Mouse (Mus musculus): Measurements from ENCODE around the gene Rnf115.
A peak's percentile ranks its signal among the peaks of the same experiment; 100 is the strongest.
"Not testable (repeated sequence)": the region's sequence is repeated elsewhere in the genome, so short reads cannot be mapped to it uniquely, and the experiment has no call there.

Rnf115 gene

DNA sequence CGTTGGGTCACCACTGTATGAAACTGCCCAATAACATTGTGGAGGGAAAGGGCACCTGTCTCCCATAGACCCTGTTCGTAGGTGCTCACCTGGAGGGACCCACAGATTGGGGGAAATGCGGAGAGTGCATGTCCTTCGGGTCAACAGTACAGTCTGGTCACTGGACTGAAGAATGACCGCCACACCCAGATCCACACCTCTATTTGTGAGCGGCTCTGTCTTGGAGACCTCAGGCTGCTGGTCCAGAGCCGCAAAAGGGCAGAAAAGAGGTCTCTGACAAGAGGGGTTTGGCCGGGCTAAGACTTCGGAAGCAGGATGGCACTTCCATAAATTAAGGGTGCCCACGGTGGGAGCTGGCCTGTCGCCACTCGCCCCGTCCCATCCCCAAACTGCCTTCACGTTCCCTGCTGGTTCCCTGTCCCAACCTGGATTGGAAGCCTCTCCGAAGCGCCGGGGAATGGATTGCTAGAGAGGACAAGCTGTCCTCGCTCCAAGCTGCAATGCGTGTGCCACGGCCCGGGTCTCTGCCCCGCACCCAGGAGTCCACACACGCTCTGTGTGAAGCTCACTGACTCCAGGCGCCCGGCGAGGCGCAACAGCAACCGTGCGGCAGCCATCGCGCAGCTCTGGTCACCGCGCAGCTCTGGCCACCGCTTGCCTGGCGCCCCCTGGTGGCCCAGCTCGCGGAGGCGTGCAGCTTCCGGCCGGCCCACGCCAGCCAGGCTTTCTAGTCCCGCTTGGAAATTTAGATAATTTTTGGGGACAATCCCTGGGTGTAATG is 19.4 kb upstream of the Rnf115 start, which contains the start of gene Nudt17:
TSS of gene Nudt17 (minus strand) at position 660 of the 781 bp plus-strand sequence.
- peak; percentile 86 for DNase-seq (ENCODE audit: low spot score)

DNA sequence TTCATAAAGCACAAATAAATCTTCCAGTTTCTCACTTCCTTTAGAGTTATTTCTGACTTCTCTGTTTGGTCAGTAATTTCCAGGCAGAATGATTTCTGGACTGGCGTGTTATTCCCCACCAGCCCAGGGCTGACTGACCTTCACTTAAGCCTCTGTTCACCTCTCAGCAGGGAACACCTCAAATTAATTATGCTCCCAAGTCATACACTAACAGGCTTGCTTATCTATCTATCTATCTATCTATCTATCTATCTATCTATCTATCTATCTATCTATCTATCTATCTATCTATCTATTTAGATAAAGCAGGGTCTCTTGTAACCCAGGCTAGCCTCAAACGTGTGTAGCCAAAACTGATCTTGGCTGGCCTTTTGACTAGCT is 18.8 kb upstream of the Rnf115 start:
- no peak for DNase-seq (ENCODE audit: low spot score)

DNA sequence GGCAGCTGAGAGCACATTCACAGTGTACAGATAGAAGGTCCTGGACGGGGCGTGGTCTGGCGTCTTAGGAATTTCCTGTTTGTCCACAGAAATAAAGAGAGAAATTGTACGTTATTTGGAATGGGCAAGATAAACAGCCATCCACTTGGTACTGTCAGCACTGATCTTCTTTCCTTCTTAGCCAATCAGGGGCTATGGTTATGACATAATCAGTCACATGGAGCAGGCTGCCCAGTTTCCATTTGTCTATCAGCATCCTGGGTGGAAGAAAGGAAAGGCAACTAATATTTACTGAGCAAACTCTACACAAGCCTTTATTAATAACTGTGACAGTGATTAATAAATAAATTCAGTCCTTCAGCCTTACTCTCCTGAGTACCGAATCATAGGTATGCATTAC is 13.2 kb upstream of the Rnf115 start:
- no peak for DNase-seq (ENCODE audit: low spot score)

DNA sequence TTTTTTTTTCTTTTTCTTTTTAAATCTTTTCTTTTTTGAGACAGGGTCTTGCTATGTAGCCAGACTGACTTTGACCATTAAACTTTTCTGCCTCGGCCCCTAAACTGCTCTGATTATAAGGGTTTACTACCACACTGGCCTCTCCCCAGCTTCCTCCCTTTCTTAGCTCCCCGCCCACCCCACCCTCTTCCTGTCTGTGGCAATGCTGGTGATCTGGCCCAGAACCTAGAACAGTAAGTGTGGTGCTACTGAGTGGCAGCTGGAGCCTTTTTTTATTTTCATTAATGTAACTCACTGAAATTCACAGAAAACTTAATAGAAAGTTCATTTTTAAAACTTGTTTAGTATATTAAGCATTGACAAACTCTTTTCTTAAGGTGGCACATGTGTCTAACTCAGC is 11.6 kb upstream of the Rnf115 start:
- DNase-seq (ENCODE audit: low spot score): no peak

DNA sequence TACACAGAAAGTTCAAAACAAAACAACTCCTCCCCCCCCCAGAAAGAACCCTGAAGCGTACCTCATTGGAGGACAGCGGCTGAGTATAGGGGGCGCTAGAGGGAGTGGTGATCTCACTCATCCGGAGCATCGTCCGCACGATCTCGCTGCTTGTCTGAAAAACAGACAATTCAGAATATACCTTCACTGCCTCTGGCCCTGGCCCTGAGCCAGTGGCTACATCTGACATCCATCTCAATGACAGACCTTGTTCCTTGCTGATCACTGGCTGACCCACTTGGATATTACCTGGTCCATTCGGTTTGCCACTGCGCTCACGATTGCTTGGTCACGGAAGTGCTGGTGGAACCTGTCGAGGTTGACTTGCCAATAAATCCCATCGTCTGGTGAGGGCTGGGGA is 8.3 kb upstream of the Rnf115 start:
- peak; percentile 71 for DNase-seq (ENCODE audit: low spot score)

DNA sequence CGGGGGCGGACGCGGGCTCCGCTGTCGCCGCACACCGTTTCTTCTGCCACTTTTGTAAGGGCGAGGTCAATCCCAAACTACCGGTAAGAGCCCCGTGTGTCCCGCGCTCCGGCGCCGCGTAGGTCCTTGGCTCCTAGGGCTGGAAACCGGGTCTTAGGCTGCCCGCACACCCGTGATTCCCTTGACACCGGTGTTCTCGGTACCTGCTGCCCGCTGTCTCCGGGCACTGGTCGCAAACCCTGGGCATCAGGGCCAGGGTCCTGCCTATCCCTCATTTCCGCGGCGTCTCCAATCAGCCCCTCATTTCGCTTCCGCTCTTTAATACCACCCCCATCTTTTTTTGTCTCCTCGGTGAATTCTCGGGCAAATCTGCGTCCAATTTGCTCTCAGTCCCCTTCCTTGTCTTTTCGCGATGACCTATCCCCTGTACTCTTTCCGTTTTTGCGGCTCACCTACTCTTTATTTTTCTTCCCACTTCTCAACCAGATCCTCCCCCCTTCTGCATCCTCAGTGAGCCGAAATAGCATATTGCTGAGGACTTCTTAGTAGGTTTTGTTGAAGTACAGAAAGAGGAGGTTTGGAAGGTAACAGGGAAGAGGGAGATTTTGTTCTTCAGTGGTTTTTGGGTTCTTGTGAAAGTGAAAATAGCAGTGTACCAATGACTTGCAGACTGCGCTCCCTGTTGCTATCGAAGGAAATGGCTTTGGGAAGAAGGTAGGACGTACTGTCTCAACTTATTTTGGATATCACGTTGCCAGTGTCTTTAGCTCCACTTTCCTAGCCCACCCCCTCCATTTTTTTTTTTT is 567 bp downstream of the Rnf115 start:
- peak; percentile 59 for DNase-seq (ENCODE audit: low spot score)

DNA sequence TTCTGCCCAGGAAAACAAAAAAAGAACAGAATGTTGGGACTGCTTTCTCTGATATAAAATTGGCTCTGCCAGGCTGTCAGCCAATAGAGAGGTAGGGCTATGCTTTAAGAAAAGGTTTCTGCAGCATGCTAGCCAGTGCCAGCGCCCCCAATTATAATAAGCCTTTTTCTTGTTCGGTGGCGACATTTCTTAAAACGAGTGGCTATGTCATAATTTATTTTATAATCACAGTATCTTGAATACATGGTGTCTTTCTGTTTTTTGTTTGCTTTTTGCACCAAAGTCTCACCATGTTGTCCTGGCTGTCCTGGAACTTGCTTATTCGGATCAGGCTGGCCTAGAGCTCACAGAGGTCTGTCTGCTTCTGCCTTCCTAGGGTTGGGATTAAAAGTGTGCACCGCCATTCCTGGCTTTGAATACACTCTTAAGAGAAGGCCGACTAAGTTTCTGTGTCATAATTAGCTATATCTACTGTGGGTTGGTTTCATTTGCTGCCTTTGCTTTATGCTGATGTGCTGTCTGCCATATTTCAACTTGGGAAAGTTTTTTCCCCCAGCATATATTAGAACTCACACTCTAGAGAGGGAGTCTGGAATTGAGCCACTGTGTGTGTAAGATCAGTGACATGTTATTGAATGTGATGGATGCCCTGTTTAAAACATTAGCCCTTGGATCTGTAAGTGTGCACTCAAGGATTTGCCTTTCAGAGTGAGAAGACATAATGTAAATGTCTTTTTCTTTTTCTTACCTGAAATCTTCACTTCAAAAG is 1.4 kb downstream of the Rnf115 start:
- no peak for DNase-seq (ENCODE audit: low spot score)

DNA sequence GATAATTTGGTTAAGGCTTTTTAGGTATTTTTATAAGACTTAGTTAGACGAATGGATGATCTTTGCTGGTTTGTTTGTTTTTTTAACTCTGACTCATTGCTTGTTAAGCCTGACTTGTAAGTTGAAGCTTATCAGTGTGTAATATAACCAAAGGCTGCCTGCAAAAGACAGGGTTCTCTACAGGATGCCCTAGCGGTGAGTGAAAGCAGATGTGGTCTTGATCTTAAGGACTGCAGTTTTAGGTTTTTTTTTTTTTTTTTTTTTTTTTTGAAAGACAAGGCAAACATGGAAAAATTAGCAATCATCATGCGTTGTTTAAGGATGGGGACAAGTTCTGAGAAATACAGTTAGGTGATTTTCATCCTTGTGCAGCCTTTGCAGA is 1.9 kb downstream of the Rnf115 start:
- DNase-seq (ENCODE audit: low spot score): peak; percentile 68

DNA sequence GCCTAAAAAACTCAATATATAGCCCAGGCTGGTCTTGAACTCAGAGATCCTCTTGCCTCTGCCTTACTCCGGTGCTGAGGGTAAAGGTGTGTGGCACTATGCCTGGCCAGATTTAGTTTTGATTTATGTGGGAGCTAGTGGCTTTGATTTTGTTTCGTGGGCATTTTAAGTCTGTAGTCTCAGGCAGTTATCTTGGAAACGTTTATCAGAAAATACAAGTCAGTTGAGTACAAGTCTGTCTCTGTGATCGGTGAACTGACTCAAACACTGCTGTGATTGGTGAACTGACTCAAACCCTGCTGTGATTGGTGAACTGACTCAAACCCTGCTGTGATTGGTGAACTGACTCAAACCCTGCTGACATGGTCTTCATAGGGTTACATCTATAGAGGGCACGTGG is 3.3 kb downstream of the Rnf115 start:
- no peak for DNase-seq (ENCODE audit: low spot score)

DNA sequence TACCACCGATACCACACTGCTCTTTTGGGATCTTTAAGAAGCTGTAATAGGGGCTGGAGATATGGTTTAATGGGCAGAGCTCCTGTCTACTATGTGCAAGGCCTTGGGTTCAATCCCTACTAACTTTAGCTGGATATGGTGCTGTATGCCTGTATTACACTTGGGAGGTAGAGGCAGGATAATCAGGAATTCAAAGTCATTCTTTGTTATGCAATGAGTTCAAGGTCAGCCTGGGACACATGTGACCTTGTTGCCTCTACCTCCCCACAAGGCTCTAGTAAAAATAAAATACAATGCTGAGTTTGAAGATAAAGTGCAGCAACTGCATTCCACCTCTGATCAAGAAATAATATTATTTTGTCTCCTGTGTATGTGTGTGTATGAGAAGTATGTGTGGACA is 6.5 kb downstream of the Rnf115 start:
- no peak for DNase-seq (ENCODE audit: low spot score)

DNA sequence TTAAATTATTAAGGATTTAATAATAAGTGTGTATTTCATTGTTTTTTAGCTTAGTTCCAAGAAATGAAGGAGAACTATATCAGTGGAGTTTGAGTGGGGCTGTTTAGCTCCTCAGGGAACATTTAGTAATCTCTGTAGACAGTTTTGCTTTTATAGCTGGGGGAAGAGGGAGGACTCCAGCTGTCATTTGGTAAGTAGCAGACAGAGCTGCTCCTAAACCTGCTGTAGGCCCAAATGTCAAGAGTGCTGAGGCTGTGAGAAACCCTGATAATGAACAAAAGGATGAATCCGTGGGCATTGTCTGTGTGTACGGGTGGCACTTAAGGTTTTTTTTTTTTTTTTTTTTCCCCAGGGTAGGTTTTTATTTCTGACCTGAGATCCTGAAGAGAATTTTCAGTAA is 7.7 kb downstream of the Rnf115 start:
- no peak for DNase-seq (ENCODE audit: low spot score)

DNA sequence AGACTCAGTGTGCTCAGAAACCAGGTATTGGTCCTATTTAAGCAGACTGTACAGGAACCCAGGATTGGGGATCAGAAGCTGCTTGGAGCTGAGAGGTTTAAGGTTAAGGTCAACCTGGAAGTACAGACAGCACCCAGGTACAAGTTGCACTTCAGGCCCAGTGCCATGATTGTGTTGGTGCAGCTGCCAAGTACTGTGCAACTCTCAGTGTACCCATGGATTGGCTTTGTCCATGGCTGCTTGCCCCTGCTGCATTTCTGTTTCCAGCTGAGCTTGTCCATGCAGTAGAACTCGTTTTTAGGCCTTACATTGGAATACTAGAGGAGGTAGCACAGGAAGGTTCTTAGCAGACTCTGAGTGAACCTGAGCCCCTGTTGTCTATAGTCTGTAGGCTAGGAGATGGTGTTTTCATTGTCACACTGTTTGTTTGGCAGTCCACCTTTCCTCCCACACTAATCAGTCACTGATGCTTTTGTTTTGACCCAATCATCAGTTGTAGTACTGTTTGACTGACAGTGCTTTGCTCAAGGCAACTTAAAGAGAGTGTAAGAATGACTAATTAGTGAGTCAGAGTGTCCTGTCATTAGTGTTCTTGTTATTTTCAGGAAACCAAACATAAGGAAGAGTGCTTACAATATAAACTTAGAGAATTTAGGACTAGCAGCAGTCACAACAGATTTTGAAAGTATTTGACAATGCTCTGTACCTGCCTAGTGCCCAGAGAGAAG is 9.7 kb downstream of the Rnf115 start:
- DNase-seq (ENCODE audit: low spot score): no peak

DNA sequence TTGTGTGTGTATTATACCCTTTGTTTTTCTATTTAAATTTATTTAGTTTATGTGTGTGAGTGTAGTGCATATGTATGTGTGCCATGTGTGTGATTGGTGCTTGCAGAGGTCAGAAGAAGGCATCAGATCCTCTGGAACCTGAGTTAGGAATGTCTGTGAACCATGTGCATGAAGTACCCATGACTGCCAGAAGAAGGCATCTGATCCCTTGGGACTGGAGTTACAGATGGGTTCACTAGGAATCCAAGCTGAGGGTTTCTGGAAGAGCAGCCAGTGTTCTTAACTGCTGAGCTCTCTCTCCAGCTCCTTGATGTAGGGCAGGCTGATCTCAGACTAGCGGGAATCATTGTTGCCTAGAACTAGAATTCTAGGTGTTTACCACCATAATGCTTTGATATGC is 10.5 kb downstream of the Rnf115 start:
- peak; percentile 36 for DNase-seq (ENCODE audit: low spot score)

DNA sequence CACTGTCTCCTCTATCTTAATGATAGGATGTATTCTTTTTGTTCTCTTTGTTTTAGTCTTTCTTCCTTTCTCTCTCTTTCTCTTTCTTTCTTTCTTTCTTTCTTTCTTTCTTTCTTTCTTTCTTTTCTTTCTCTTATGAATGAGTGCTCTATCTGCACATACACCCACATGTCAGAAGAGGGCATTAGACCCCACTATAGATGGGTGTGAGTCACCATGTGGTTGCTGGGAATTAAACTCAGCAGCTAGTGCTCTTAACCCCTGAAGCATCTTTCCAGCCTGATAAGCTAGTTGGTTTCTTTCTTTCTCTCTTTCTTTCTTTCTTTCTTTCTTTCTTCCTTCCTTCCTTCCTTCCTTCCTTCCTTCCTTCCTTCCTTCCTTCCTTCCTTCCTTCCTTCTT is 12.8 kb downstream of the Rnf115 start:
- not testable (repeated sequence) for DNase-seq (ENCODE audit: low spot score)

DNA sequence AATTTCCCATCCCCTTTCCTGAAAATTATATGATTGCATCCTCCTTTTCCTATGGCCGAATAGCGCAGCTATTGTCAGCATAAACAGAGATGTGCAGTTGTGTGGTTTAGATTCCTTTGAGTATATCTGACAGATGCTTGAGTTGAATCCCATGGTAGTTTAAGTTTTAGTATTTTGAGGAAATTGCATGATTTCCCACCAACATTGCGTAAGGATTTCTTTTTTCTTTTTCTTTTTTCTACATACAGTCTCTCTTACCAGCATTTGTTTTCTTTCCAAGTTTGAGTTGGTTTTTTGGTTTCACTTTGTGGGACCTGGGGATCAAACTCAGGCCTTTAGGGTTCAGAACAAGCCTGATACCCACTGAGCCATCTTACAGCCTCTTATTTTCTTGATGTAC is 16.9 kb downstream of the Rnf115 start:
- no peak for DNase-seq (ENCODE audit: low spot score)

DNA sequence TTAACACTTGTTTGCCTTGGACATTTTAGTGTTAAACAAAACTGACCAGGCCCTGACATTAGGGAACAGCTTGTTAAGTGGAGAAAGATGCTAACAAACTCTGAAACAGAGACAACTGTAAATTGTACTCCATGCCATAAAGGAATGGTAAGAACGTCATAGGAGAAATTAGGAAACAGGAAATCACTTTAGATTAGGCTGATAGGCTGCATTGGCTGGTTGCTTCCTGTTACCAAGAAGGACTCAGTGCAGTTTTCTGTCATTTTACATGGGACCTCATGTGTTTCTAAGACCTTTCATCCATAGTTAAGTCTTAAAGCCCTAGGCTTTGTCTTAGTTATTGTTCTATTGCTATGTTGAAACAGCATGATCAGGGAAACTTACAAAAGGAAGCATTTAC is 19.4 kb downstream of the Rnf115 start:
- no peak for DNase-seq (ENCODE audit: low spot score)

DNA sequence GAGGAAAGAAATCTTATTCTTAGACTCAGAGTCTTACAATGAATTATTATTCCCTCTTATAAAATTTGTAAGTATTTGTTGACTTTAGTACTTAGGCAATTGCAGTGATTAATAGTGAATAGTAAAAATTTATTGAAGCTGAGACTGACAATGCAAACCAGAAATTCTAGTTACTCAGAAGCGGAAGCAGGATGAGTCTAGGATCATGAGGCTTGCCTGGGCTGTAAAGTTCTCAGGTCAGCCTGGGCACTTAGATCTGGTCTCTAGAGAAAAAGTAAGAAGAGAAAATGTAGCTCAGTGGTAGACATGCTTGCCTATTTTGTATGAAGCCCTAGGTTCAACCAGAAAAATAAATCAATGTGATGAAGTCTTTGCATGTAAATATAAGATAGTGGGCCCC is 28.5 kb downstream of the Rnf115 start:
- no peak for DNase-seq (ENCODE audit: low spot score)

DNA sequence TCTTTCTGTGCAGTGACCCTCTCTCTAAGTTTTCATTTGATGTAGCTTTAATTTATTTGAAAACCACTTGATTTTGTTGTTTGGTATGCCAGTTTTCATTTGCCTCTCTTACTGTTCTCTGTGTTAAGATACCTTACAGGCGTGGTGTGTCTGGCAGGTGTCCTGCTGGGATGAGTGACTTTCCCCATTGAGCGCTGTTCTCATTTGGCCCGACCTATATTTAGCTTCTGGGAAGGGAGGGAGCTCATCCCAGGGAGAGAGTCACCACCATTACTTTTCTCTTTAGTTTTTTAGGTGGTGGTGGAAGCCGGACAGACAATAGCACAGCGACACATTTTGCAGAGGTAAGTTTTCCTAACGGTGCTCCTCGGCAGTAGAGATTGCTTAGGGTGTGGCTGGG is 30.2 kb downstream of the Rnf115 start:
- DNase-seq (ENCODE audit: low spot score): no peak

DNA sequence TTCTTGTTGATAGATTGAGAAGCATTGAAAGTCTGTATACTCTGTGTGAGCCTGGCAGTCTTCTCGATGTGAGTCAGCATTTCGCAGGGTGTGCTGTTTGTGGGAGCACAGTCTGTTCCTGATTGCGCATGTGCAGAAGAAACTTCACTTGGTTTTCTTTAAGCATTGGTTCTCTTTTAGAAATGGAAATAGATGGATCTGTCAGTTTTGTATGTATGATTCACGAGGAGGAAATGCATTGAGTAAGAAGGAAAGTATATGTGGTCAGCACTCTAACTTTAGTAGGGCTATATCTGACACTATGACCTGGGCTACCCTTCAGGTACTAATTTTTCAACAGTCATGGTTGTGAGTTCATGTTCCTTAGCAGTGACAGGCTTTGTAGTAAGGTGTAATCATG is 32.2 kb downstream of the Rnf115 start:
- DNase-seq (ENCODE audit: low spot score): no peak

DNA sequence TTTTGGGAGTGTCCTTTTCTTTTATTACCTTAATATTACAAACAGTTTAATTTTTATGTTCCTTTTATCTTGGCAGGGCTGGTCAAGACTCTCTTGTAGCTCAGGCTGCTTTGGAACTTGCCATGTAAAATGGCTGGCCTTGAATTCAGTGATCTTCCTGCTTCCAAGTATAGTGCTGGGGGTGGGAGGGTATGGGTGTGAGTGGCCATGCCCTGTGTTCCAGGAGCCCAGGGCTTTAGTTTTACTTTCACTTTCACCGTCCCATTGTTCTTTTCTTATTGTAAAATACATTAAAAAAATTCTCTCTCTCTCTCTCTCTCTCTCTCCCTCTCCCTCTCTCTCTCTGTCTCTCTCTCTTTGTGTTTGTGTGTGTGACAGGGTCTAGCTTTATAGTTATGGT is 37.1 kb downstream of the Rnf115 start:
- DNase-seq (ENCODE audit: low spot score): no peak

DNA sequence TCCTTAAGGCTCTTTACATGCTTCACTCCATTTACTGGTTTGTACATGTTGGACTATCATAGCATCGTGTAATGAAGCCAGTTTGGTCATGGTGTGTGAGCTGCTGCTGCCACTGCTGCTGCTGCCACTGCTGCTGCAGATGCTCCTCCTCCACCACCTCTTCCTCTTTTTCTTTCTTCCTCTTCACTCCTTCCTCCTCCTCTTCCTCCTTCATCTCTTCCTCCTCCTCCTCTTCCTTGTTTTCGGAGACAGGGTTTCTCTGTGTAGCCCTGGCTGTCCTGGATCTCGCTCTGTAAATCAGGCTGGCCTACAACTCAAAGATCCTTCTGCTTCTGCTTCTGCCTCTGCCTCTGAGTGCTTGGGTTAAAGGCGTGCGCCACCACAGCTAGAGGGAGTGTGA is 42.5 kb downstream of the Rnf115 start:
- DNase-seq (ENCODE audit: low spot score): no peak

DNA sequence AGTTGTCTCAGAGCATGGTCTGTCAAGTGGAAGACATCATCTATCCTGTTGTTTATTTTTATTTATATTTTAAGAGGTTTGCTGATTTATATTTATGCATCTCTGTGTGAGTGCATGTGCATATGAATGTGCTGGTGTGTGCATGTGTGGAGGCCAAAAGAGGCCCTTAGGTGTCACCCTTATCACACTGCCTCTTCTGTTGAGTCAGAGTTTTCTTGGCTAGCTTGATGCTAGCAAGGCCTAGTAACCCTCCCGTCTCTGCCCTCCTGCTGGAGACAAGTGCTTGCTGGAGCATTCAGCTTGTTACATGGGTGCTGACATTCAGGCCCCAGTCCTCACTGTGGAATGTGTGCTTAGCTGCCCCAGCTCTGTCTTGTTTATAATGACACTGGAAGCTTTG is 45.5 kb downstream of the Rnf115 start:
- no peak for DNase-seq (ENCODE audit: low spot score)

Measured in embryo, embryonic 10 days (tissue).